Mouse (Mus musculus): Measurements from ENCODE around the gene Cenpf.
"Not testable (repeated sequence)": the region's sequence is repeated elsewhere in the genome, so short reads cannot be mapped to it uniquely, and the experiment has no call there.

The Cenpf gene

DNA sequence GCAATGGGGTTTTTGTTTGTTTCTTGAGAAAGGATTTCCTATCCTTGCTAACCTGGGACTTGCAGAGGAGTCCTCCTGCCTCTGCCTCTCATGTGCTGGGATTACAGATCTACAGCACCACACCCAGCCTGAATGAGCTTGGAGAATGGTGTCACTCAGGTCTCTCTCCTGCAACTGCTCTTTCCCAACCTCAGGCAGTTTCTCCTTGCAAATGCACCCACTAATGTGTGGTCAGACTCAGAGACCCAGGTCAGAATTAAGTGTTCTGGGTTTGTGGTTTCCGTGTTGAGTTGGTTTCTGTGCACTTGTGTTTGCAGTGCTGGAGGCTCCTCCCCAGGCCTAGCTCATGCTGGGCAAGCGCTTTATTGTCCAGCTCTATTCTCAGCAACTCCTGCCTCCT, 6.5 kb upstream of the Cenpf start:
- DNase-seq: no peak

DNA sequence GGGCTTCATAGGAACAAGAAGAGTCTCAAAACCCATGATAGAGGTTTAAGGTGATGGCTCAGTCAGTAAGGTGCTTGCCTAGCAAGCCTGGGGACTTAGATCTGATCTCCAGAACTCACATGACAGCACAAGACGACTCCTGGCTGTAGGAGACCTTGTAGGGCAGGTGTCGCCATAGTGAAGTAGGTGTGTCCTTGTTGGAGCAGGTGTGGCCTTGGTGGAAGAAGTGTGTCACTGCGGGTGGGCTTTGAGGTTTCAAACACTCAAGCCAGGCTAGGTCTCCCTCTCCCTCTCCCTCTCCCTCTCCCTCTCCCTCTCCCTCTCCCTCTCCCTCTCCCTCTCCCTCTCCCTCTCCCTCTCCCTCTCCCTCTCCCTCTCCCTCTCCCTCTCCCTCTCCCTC, 4.6 kb upstream of the Cenpf start:
- DNase-seq: not testable (repeated sequence)

DNA sequence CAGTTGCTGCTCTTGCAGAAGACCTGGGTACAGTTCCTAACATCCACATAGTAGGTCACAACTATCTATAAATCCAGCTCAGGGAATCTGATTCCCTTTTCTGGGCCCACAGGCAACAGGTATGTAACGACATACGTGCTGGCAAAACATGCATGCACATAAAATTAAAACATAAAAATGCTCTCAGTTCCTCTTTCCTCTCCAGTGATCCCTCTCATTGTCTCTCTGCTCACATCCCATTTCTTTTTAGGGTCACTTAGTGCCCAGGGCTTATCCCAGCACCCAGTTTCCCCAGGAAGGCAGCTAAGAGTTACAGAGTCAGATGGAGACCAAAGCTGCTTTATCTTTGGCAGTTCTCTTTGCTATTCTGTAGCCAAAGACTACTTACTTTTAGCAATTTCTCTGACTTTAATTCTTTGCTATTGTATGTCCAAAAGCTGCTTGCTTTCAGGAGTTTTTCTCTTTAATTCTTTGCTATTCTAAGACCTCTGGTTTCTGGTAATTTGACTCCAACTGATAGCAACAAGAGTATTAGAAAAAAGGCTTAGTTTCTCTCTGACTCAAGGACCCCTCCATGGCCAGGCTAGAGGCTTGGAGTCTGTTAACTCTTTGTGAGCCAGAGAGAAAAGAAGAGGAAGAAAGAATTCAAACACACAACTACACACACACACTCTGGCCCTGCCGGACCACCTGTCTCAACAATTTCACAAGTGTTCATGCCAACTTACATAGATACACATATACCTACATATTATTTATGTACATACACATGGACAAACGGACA, 1.4 kb upstream of the Cenpf start:
- no peak for DNase-seq

DNA sequence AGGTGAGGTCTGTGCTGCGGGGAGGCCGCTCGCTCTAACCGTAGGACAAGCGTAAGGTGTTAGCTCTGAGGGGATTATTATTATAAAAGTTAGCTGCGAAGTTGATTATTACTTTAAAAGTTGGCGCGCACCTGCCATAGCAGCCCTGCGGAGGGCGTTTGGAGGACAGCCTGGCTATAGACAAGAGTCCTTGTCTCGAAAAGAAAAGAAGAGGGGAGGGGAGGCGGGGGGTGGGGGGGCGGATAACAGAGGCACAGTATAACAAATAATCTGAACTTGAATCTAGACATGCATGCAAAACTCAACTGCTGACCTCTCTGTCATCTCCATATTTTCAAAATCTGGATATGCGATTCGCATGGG, 483 bp upstream of the Cenpf start:
- no peak for DNase-seq

DNA sequence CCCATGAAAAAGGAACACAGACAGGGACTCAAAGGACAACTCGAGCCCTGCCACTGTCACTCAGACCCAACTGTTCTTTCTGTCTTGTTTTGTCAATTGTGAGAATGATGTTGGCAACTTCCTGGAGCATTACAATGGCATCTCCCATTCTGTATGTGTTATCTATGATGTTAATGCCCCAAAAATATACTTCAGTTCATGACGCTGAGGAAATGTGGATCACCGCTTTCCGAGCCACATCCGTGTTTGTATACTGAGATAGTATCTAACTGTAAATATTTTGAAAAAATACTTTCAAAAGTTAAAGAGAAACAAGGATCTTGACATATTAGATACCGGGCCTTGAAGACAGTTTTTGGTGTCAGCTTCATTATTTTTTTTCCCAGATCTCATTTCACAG, 1.9 kb downstream of the Cenpf start:
- DNase-seq: no peak

DNA sequence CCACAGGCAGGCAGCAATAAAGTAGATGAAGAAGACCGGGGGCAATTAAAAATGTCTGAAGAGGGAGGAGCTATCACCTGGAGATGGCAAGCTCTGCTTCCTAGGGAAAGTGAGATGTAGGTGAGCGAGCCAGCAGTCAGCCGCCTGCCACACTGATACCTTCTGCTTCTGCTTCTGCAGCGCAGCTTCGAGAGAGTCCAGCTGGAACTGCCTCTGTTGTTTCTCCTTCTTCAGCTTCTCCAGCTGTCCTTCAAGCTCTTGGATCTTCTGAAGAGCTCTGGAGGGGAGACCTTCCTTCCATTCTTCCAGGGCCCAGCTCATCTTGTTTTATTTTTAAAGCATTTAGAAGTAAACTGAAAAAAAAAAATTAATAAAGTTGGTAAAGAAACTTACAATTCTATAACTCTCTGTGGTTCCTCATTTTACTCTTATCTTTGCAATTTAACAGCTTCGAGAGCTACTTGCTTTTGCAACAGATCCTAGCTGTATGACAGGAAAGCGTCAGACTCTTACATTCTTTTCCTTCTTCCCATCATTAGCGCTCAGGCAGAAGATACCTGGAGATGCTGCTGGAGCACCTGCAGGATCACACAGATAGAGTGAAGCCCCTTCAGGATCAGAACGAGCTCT, 3.0 kb downstream of the Cenpf start:
- no peak for DNase-seq

DNA sequence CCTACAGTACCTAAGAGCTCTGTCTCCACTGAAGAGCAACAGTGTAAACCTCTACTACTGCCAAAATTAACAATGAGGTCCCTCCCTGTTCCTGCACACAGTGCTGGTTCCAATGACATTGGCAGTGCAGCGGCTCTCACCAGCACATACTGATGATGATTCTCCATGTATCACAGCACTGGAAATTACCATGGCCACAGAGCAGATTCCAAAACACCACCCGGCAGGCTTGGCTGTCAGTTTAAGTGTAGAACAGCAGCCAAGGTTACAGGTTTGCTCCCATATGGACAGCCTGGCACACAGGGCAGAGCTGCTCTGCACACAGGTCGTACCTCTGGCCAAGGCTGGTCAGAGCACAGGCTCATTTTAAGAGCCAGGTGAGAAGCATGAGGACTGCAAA, 8.3 kb downstream of the Cenpf start:
- no peak for DNase-seq

DNA sequence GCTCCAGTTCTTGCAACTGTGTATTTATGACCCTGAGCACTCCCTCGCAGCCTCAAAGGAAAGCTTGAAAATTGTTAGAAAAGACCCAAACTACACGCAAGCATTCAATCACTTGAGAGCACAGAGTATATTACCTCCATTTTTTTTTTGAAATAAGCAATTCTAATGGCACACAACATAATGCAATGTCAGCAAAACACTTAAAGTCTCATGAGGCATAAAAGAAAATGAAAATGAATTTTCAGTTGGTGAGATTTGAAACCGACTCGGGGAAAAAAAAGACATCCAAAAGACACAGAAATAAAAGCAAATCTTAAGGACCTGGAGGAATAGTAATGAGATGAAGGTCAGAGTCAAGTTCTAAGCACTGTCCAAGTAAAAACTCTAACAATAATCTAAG, 11.9 kb downstream of the Cenpf start:
- no peak for DNase-seq

DNA sequence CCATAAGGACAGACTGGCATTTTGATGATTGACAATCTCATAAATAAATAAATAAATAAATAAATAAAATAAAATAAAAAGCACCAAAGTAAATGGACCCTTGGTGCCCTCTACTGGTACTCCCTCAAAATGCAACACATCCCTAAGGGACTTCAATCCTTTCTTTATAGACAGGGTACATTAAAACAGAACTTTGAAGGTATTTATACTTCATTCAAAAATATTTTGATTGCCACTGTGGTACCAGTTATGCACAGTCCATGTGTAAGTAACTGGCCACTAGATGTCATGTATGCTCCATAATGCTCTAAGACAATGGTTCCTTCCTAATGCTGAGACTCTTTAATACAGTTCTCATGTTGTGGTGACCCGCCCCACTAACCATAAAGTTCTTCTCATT, 12.5 kb downstream of the Cenpf start:
- DNase-seq: peak; percentile 62 to 66

DNA sequence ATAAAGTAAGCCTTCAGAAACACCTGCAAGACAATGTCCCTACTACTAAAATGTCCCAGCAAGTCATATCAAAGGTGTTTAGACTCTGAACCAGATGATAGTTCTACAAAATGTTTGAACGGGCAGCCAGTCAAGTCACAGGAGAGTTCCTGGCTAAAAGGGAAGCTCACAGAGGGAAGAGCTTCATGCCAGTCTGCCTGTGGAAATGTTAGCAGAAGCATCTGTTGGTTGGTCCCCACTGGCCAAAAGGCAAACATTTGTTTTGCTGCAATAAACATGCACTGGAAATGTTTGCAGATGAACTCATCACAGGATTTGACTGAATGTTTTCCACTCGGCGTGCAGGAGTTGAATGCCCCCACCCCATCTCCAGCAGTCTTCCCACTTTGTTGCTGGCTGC, 21.9 kb downstream of the Cenpf start:
- no peak for DNase-seq

DNA sequence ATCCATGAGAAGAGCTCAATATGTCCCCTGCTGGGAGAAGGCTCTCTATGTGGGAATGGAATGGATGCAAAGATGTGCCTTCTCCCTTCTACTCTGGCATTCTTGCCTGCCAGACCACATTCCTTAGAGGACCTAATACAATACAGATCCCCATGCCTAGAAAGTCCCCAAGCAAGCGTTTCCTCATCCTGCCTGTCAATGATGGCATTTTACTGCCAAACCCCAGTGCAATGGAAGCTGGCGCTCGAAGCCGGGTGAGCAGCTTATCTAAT, 23.1 kb downstream of the Cenpf start:
- no peak for DNase-seq

DNA sequence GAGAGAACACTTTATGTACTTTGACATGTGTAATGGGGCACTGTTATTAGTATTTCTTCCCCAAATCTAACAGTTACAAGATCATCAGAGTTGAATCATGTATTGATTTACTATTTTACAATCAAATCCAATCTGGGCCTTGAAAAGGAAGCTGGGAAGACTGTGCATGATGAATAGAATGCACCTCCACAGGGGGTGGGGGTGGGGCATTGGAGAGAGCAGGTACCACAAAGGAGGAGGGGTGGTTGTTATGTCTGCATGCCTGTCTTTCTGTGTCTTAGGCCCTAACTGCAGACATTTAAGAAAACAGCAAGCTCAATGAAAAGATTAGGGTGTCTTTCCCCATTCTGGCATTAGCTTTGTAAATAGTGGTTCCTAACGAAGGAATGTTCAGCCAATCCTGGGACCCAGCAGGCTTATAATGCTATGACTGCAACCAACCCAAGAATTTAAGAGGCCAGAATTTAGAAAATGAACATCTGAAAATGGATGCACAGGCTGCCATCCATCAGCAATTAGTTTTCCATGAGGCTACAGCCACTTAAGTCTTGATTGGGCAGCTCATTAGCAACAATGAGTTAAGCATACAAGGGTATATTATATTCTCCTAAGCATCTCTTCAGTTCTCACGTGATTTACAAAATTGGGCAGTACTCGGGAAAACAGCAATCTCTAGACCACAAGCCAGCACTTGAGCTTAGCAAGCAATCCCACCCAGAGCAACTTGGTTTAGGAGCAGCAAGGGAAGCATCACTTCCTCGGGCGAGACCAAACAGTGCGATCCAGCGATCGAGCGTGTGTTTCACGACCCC, 23.6 kb downstream of the Cenpf start:
- no peak for DNase-seq

DNA sequence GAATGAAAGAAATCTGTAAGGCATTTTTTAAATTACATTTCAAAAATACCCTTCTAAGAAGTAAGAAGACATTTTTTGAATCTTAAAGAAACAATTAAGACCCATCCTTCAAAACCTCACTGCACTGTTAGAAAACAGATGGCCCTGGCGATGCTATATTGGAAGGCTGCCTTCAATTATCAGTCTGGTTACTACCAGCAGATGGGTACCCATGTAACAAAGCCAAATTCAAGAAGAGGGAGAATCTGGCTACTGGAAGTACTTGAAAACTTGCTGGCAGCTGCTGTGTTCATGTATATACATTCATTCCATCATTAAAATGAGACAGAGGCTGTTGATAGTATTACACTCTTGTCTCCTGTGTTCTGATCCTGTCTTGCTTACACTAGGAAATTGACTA, 24.4 kb downstream of the Cenpf start:
- no peak for DNase-seq

DNA sequence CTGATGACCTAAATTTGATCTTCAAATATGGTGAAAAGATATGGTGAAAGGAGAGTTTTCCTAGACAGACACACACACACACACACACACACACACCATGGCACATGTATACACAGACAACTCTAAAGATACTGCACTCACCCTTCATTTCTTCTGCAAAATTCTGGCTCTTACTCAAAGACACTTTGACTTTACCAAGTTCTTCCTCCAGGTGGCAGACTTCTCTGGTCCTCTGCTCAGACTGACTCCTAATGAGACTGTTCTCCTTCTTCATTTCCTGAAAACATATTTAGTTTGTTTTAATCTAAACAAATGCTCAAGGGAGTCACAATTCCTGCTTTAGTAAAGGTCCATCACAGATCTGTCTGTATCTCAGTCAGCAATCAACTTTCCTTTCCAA, 26.0 kb downstream of the Cenpf start:
- peak; percentile 6 to 23 for DNase-seq

DNA sequence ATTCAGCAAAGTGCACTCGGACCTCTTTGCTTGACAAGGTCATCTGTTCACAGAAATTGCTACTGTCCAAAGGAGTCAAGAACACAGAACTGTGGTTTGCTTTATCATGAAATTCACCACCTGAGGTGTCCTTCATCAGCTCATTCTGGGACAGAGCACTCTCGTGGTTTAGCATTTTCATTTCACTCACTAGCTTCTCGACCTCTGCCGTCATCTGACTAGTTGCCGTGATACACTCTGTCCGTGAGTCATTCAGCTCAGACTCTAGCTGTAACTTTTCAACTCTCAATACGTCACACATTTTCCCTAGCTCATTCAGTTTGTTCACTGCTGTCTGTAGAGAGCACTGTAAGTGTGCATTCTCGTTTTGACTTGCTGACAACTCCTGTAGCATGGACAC, 30.5 kb downstream of the Cenpf start:
- no peak for DNase-seq

DNA sequence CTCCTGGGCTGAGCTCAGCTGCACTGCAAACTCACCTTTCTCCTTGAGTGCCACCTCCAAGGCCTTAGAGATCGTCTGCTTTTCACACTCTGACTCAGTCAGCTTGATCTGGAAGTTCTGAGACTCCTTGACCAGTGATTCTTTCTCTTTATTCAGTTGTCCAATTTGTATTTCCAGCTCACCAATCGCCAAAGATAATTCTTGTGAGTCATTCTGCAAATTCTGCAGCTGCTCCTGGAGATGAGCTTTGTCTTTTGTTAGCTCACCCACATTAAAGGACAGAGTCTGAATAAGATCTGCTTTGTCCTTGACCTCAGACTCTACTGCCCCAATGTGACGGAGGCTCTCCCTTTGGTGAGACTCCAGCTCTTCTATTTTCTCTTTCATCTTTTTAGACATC, 34.1 kb downstream of the Cenpf start:
- DNase-seq: no peak

DNA sequence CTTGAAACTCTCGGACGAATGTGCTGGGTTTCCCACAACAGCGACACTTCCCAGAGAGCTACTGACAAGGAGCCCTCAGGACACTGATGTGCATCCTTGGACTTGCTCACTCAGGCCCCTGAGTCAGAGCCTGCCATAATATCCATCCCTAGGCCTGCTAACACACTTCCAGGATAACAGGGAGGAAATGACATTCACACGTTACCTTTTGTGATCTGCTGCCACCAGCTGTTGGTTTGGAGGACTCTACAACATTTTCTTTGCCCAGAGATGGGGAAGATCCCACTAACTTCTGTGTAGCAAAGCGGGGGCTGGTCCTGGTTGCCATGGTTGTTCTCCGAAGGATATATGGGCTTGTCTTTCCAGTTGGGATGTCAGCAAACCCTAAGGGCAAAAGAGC, 41.3 kb downstream of the Cenpf start:
- no peak for DNase-seq

DNA sequence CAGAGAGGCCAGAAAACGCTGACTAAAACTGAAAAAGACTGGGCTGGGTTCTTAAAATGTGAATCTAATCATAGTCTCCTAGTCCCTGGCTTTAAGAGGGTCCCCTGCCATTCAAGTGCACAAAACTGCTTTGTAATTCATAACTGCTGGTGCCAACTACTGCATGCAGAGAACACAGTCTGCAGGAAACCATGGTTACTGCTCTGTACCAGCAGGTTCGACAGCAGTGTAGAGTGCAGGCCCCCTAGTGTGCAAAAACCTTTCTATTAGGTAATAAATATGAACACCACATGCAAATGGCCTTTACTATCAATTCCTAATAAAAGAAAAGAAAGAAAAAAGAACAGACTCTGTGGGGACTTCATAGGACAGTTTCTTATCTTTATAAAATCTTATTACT, 42.5 kb downstream of the Cenpf start:
- no peak for DNase-seq

DNA sequence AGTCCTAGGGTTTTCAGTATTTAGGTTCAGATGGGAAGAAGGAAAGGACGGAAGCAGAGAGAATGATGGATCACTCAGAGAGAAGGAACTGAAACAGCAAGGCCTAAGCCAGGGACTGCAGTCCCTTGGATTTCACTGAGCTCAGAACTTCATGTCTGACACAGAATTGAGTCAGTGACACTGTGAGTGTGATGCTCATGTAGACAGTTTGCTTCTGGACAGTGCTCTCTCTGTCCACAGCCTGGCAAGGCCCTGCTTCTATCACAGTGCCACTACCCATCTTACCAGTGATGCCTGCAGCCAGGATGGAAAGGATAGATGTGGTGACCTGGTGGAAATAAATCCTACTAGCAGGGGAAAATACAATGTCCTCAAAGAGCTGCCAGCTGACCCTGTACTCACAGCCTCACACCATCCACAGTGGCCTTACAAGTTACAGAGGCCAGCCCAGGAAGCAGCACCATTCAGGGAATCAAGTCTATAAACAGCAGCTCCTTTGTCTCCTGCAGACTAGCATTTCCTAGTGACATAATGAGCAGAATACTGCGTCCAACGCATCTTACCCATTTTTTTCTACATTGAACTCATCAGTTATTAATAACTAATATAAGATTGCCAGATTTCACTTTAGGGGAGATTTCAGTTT, 43.1 kb downstream of the Cenpf start:
- DNase-seq: no peak

DNA sequence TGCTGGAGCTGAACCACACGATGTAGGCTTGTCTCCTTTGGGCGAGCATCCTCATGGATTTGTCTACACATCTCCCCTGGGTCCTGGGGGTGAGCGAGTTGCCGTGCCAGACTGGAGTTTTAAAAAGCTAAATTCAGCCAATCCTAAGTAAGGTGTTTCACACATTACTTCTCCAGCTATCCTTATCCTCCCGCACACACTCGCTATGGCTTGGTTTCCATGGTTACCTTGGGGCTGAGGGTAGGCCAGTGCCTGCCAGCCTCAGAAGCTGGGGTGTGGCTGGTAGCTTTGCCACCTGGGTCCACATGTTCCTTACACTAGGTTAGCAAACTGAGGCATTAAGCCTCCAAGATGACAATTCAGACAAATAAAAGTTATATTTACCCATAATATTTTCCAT, 48.3 kb downstream of the Cenpf start:
- no peak for DNase-seq

DNA sequence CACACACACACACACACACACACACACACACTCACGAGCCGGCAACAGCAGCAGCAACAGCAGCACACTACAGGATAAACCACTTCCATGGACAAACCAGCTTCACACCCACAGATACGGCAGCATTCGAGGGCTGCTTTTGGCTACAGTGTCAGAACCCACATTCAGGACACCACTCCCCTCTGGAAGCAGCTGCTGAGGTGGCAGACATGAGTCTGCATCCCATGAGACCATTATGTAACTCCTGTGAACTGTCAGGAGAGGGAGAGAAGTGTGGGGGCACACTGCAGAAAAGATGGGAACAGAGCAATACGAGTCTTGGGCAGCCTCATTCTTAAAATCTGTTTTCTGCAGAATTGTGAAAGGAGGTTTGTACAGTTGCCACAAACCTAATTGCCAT, 54.1 kb downstream of the Cenpf start:
- DNase-seq: no peak

DNA sequence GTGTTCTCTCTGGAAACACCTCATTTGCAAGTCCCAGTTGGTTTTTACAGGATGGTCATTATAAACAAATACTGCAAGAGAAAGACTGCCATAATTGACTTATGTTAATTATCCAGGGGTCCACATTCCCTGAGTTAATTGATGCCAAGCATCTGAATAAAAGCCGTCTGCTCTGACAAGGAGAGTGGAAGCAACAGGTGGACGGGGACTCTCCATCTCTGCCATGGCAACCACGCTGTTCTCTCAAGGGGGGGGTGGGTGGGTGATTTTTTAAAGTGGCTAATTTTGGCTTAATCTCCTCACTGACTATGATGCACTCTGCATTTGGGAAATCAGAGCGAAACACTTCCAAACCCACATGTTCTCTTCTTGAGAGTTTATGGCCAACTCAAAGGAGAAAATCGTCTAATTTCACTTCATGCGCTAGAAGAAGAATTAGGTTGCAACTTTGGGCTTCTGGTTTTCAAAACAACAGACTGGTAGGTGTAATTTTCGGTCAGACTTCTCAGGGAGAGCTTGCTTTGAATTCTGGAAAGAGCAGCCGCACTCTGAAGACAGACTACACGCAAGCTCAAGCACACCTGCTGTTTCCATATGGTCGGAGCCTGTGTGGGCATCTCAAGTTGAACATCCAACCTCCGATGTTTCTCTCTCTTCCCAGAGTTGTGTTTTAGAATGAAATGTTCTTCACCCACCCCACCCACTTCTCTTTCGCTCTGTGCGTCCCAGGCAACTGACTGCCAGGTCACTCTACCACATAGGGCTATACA, 55.8 kb downstream of the Cenpf start:
- DNase-seq: no peak

DNA sequence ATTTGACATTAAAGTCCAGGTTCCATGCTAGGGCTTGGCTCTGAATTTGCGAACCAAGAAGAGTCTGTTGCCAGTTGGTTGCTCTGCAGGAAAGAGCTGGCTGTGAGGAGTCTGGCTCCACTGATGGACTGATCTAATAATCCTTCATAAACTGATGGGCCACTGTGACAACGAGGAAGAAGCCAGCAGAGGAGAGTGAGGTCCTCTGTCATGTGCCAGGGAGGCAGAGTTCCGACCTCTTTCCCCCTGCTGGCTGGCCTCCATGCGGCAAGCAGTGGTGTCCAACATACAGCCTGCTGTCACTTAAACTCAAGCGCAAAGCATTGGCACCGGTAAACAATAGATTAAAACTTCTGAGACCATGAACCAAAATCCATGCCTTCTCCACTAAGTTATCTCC, 57.9 kb downstream of the Cenpf start:
- DNase-seq: no peak

Measured in kidney, postnatal 4 days (tissue).